Mouse (Mus musculus) frontal cortex, postnatal 25 days (tissue): ENCODE measurements around the gene Rab20.
"Not testable (repeated sequence)": the region's sequence is repeated elsewhere in the genome, so short reads cannot be mapped to it uniquely, and the experiment has no call there.

Experiments
- DNase-seq, 2 experiments: peaks; one replicate each; pipeline ENCODE4 v3.0.0; 2022; ENCODE audit warnings: low spot score in 2 of 2

Rab20 gene

DNA sequence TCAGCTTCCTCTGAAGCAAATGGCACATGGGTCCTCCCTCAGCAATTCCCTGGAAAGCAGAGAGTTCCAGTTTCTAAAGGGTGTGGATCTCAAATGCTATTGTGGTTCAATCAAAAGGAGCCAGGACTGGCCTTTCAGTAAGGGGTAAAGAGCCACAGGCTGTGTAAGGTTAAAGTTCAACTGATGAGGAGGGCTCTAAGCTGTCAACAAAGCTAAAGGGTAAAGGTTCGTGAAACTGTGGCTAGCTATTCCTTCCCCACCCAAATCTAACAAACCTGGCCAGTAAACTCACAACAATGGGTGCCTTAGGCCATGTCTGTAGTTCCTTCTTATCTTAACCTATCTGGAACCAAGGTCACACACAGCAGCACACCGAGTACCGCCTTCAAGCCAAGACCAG is 3.4 kb upstream of the Rab20 start:
- no peak for DNase-seq

DNA sequence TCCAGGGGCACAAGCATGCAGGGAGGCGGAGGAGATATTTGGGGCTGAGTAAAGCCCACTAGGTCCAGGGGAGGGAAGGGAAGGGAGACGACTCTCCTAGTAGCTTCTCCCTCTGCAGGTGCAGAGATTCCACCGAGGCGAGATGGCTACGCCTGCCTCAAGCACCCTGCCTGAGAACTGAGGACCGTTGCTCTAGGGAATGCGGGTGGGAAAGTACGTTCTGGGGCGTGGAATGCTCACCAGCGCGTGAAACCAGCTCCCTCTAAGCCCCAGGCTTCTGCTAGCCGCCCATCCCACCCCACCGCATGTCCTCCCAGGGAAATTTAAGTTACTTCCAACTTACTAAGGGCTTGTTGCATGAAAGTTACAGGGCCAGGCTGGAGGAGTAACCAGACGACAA is 1.1 kb upstream of the Rab20 start:
- no peak for DNase-seq

DNA sequence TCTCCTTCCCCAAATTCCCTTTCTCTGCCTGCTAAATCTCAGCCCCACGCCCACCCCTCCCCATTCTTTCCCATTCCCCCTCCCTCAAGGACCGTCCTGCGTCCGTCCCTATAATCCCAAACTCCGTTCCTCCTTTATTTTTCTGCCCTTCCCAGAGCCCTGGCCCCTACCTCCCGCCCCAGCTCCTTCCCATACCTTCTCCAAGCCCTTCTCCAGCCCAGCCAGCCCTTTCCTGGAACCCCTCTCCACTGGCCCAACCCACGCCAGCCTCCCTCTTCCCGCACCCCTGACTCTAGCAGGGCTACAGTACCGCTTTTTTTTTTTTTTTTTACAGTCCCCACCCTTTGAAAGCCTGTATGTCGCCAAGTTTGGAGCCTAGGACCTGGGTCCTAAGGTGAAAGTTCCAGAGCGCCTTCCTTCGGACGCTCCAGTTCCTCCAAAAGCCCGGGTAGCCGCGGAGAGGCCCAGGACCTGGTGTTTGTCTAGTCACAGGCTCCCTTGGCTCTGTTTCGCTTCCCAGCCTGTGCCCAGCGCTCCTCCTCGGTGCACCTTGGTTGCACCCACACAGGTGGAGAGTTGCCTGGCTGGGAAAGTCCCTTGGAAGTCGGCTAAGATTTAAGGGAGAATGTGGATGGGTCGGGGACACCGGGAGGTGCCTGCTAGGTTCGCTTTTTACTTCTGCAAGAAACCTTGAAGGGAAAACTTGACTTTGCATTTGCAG is 457 bp upstream of the Rab20 start:
- no peak for DNase-seq

DNA sequence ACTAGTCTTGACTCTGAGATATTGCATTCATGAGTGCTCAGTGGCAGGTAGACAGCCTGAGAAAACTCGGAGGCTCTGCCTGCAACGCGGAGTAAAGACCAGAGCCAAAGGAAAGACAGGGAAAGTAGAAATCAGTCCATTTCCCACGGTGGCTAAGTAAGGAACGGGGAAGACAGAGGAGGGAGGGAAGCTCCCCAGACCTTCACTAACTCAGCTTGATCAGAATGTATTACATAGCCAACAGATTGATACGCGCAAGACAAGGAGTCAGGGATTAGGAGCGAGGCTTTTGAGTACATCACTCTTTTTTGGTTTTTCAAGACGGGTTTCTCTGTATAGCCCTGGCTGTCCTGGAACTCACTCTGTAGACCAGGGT is 1.3 kb downstream of the Rab20 start:
- DNase-seq: no peak

DNA sequence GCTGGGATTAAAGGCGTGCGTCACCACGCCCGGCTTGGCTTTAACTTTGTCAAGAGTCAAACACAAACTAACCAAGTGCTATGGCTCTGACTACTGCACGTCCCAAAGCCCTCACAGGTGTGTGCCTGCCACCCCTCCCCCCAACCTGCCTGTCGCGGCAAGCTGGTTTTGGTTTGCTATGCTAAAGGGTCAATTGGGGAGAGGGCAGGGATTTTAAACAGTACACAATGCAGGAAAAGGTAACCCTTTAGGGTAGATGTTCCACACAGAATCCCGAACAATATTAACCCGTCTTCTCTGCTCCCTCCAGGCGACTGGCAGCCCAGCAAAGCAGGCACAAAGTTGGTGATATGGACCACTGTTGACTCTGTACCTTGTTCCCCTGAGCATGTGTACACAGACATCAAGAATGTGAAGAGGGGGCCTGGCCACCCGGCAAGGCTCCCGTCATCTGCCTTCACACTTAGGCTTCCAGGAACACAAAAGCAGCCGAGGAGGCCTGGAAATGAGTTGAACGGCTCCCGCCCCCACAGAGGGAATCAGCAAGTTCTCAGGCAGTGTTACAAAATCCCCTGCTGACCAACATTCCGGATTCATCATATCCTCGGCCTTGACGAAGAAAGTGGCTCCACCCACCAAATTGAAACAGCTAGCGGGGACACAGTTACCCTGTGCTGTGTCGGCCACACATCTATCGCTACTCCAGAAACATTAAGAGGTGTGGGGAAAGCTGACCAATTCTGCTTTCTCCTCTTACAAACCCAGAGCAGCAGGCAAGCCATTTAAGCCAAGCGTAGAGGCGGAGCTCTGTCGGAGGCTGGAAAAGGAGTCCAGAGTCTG is 2.0 kb downstream of the Rab20 start:
- no peak for DNase-seq

DNA sequence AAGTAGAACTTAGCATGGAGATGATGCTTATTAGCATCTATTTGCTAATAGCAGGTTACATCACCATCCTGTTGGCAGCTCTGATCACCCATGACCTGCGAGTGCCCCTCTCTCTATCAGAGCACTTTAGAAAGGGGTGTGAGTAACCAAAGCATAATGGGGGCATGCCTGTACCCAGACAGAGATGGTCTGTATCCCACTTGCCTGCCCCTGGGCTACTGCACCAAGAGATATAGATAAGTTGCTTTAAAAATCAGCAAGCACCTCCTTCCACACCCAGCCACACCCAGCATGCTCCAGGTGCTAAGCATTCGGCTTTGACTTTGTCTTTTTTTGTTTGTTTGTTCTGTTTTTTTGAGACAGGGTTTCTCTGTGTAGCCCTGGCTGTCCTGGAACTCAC is 2.6 kb downstream of the Rab20 start:
- DNase-seq: no peak

DNA sequence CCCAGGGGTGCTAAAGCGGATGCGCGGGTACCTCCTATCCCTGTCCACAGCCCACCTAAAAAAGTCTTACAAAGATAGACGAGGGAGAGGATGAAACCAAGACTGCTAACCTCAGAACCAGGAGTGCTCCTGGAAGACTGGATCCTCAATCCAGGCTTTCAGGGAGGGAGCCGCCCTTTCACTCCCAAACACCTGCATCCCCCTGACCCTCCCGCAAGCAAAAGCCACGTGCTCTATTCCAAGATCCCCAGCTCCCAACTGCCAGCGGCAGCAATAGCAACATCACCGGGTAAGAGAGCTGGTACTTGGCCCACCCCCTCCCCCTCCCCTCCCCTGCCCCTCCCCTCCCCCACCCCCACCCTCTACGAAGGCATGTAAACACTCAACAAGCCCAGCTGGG is 3.1 kb downstream of the Rab20 start:
- no peak for DNase-seq

DNA sequence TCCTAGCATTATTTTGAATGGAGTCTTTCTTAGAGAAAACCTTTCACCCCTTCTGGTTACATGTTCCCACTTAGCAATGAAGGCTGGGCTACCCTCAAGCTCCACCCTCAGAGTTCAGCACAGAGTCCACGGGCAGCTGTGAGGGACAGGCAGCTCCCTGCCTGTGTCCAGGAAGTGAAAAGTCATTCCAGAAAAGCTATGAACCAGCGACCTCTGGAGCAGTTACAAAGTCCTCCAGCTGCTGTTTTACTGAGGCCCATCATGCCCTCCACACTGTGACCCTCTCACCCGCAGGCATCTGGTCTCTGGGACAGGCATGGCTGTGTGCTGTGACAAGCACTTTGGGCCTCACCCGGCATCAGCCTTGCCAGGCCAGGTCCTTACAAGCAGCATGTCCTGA is 5.4 kb downstream of the Rab20 start:
- DNase-seq: no peak

DNA sequence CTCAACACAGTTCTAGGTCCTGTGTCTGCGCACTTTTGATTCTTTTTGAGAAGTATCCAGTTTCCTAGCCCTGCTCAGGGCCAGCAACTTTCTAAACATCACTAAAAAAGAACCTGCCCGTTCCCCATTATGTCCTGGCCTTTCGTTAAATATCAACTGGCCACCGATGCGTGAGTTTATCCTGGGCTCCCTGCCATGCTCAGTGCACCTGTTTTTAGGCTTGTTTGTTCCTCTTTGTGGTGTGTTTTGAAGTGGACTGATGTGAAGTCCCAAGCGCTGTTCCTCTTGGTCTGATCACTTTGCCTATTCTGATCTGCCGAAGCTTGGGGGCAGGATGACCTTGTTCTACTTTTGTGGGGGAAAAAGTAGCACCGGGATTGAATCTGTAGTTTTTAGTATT is 7.2 kb downstream of the Rab20 start:
- DNase-seq: no peak

DNA sequence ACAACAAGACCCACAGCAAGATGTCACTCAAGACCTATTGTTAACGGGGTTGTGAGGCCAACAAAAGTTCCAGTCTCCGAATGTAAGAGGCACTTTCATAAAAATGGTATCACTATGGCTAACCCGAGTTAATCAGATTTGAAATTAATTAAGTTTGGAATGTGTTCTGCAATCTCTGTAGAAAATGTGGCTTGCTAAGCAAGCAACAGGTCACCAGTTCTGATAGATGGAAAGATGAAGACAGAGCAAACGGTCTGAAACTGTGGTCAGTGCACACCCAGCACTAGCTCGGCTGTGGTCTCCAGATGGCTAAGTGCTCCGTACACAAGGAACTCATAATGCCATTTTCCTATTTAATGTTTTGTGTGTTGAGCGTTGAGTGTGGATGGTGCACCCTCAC is 7.8 kb downstream of the Rab20 start:
- DNase-seq: no peak

DNA sequence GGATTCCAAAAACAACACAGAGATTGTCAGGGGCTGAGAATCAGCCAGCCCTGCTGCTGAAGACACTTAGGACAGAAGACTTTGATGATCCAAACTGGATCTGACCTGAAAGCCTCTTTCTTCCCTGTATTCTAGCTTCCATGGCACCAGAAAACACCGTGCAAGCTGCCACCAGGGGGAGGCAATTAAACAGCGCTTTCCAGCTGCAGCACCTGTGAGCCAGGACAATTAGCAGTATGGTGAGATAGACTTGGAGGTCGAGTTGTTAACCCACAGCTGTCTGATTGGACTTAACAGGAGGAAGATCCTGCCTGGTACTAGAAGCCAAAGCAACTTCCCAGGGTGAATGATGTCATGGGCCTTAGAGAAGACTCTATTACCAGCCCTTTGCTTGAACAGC is 9.4 kb downstream of the Rab20 start:
- peak in 1 of 2 experiments; percentile 28 for DNase-seq

DNA sequence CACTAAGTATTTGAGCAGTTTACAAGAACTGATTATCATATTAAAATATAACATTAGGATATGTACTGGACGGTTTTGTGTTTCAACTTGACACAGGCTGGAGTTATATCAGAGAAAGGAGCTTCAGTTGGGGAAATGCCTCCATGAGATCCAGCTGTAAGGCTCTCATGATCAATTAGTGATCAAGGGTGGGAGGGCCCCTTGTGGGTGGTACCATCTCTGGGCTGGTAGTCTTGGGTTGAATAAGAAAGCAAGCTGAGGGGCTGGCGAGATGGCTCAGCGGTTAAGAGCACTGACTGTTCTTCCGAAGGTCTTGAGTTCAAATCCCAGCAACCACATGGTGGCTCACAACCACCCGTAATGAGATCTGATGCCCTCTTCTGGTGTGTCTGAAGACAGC is 12.0 kb downstream of the Rab20 start:
- not testable (repeated sequence) for DNase-seq

DNA sequence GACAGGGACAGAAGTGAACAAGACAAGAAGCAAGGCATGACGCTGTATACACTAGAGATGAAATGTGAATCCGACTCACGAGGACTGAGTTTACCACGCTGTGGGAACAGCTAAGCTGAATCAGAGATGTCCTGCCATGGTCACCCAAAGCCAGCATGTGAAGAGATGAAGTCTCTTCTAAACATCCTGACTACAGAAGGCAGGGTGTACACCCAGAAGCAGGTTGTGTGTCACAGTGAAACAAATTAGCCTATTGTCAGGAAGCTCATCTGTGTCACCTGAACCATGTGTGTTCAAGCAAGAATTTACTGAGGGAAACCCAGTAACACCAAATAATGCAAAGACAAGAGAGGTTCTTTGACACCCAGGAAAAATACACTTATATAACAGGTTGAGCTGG is 12.9 kb downstream of the Rab20 start:
- DNase-seq: no peak

DNA sequence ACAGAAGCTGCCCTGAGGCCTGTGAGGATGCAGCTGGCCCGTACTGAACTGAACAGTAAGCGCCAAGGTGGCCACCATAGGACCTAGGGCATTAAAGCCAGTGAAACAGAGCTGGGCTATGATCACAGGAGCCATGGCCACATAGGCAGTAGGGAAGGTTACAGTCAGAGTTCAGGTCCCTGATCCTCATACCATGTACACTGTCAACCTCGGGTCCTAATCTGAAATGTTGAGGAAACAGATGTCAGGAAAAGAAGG is 13.9 kb downstream of the Rab20 start:
- DNase-seq: no peak

DNA sequence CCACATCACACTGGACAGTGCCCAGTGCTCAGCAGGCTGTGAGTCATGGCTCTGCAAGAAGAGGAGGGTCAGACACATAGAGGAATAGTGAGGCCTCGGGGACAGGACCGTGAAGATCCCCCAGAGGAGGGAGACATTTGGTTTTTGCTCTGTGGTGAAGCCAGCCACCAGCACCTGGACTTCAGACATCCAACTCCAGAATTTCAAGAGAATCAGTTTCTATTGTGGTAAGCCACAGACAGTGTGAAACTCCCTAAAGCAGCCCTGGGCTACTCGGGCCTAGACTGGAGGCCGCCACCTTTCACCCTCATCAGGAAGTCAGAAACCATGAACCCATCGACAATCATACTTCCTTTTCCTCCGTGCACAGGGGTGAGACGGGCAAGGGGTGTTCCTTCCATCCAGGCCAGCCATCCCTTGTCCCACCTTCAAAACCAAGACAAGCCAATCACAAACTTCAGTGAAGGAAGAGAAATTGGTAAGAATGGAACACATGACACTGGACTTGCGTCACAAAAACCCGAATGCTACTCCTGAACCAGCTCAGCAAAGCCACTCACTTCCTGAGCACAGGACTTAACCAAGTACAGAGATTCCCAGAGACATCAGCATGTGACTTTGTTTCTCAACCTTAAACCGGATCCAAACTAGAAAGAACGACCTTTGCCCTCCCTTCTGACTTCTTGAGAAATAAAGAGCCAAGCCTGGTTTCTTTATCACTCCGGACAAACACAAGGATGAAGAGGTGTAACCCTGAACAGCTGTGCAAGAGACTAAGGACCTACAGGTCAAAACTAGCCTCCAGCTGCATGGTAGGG is 14.4 kb downstream of the Rab20 start:
- DNase-seq: no peak

DNA sequence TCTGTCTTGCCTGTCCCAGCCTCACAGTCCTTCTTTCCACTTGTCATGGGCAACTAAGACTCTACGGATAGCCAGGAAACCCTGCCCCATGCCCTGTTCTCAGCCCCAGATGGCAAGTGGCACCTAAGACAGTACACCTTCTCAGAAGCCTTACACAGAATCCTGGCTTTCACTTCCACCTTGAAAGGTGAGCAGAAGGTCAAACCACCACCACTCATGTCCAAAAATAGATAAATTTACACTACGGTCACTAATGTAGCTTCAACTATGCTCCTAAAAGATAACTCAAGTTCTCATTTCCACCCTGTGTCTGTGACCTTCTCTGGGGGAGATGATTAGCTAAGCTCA is 15.0 kb downstream of the Rab20 start:
- no peak for DNase-seq

DNA sequence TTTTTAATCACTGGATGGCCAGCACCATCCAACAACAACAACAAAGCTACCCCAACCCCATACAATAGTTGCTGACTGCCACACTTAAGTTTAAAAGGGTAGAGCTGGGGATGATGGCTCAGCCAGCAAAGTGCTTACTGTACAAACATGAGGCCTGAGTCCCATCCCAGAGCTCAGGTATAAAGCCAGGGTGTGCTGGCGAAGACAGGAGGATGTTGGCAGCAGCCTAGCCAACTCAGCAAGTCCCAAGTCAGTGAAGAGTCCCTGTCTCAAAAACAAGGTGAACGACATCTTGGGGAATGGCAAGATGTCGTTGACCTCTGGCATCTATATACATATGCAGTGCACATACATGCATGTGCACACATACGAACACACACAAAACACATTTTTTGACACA is 15.9 kb downstream of the Rab20 start:
- no peak for DNase-seq

DNA sequence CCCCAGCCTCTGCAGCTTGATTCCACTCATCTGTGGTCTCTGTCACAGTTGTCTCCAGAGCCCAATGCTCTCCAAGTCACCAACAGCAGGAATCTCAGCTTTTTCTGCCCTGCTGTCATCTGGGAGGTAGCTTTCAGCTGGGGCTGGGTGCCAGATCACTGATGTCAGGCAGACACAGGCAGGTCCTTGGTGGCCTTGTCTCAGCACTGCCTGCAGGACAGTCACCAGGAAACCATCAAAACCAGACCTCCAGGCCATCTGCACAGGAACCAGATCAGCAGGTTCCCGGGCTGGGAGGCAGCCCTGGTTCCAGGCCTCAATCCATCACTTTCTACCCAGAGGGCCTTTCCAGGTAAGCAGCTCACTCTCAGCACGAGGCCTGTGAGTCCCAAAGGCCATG is 16.7 kb downstream of the Rab20 start:
- DNase-seq: no peak

DNA sequence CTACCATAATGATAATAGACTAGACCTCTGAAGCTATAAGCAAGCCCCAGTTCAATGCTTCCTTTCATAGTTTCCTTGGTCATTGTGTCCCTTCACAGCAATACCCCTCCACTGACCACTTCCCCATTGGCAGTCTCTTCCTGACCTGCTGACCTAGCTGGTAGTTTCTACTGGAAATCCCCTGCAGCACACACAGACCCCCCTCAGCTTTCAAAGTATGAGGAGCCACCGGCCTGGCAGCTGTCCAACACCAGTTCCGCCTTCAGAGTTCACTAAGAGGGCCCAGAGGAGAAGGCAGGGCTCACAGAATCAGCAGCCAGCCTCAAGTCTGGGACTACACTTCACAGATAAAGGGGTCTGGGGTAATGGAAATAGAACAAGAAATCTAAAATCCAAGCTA is 17.6 kb downstream of the Rab20 start:
- no peak for DNase-seq

DNA sequence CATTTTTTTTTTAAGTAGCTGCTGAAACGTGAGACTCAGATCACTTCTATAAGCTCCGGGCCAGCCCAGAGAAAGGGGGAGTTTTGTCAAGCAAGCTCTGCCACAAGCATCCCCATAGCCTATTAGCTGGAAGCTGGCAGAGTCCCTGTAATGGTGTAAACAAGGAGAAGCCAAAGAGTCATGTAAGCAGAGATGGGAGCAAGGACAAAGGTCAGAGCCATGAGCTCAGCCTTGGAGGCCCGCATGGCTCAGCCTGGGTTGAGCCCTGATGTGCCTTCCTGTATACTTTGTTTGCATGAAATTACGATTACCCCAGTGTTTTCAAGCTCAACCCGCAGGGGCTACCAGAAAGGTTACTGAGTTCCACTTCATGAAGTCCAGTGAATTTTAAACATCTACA is 19.5 kb downstream of the Rab20 start:
- no peak for DNase-seq

DNA sequence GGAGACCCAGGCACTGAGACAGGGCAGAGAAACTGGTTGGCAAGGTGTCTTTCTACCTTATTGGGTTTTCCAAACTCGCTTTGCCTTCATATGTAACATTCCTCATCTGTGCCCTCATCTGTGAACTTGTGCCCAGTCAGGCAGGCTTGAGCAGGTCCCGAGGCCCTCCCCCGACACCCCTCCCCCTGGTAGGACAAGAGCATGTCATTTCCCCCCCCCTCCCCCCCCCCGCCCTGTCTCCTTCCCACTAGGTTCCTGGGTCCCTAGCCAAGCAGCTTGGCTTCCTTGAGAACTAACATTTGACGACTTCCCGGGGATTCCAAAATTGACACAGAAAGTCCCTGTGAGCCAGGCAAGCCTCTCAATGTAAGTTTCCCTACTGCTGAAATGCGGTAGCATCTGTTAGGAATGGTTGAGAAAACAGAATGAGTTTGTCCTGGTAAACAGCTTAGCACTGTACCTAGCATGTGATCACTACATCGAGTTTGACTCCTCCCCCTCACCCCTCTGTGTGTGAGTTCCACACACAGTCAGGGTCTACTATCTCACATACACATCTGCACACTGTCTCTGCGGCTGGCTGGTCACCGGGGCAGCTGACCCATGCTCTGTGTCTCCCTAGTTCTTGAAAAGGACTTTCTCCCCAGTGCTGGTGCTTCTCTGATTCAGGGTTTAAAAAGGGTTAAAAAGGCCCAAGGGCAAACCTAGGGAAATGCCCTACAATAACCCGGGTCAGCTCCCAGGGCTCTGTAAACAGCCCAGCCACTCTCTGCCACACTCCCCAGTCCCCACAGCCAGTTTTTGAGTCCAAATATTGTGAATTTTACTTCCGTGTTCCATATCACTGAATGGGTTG is 20.3 kb downstream of the Rab20 start:
- no peak for DNase-seq

DNA sequence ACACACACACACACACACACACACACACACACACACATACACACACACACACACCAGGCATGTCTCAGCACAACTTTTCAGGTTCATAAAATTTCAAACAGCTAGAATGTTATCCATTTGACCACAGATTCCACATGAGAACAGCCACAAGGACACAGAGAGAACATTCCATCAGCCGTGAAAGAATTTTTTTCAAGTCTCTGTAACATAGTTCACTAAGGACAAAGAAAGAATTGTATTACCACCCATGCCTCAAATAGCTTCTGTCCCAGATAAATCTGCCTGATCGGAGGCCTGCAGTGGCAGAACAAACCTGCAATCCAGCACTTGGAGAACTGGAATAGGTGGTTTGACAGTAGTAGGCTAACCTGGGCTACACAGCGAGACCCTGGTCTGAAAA is 21.2 kb downstream of the Rab20 start:
- no peak for DNase-seq
